Mouse (Mus musculus): ENCODE results near the gene Asb18.

Gene Asb18

GRCm38 (mm10) chr1:90014446-90014845 lies at the start of gene Asb18:
Gene Asb18 (minus strand): TSS chr1:90014666.
- no peak for DNase-seq (ENCODE audit: low spot score)

- no peak for DNase-seq (ENCODE audit: low spot score)
Measured at GRCm38 (mm10) chr1:90060599-90060998, 46.1 kb upstream of the Asb18 start.

GRCm38 (mm10) chr1:90060054-90060453 lies 45.6 kb upstream of the Asb18 start:
- DNase-seq (ENCODE audit: low spot score) = no peak

- DNase-seq (ENCODE audit: low spot score) = no peak
Measured at GRCm38 (mm10) chr1:90054991-90055390, 40.5 kb upstream of the Asb18 start.

- no peak for DNase-seq (ENCODE audit: low spot score)
Measured at GRCm38 (mm10) chr1:90051347-90051746, 36.9 kb upstream of the Asb18 start.

GRCm38 (mm10) chr1:90050046-90050739 lies 35.7 kb upstream of the Asb18 start:
- no peak for DNase-seq (ENCODE audit: low spot score)

GRCm38 (mm10) chr1:90028305-90028704 lies 13.8 kb upstream of the Asb18 start:
- no peak for DNase-seq (ENCODE audit: low spot score)

GRCm38 (mm10) chr1:90026945-90027344 lies 12.5 kb upstream of the Asb18 start:
- no peak for DNase-seq (ENCODE audit: low spot score)

GRCm38 (mm10) chr1:90020336-90020735 lies 5.9 kb upstream of the Asb18 start:
- no peak for DNase-seq (ENCODE audit: low spot score)

- DNase-seq (ENCODE audit: low spot score) = no peak
Measured at GRCm38 (mm10) chr1:90018071-90018470, 3.6 kb upstream of the Asb18 start.

- no peak for DNase-seq (ENCODE audit: low spot score)
Measured at GRCm38 (mm10) chr1:90013273-90013672, 1.2 kb downstream of the Asb18 start.

- no peak for DNase-seq (ENCODE audit: low spot score)
Measured at GRCm38 (mm10) chr1:90012850-90013249, 1.6 kb downstream of the Asb18 start.

GRCm38 (mm10) chr1:90012168-90012567 lies 2.3 kb downstream of the Asb18 start:
- DNase-seq (ENCODE audit: low spot score) = no peak

- no peak for DNase-seq (ENCODE audit: low spot score)
Measured at GRCm38 (mm10) chr1:90010077-90010476, 4.4 kb downstream of the Asb18 start.

GRCm38 (mm10) chr1:90009188-90009587 lies 5.3 kb downstream of the Asb18 start:
- DNase-seq (ENCODE audit: low spot score) = no peak

- no peak for DNase-seq (ENCODE audit: low spot score)
Measured at GRCm38 (mm10) chr1:90006666-90007065, 7.8 kb downstream of the Asb18 start.

- DNase-seq (ENCODE audit: low spot score) = no peak
Measured at GRCm38 (mm10) chr1:90000981-90001380, 13.5 kb downstream of the Asb18 start.

- DNase-seq (ENCODE audit: low spot score) = no peak
Measured at GRCm38 (mm10) chr1:89999858-90000257, 14.6 kb downstream of the Asb18 start.

- no peak for DNase-seq (ENCODE audit: low spot score)
Measured at GRCm38 (mm10) chr1:89998696-89999095, 15.8 kb downstream of the Asb18 start.

GRCm38 (mm10) chr1:89998076-89998475 lies 16.4 kb downstream of the Asb18 start:
- no peak for DNase-seq (ENCODE audit: low spot score)

- DNase-seq (ENCODE audit: low spot score) = no peak
Measured at GRCm38 (mm10) chr1:89992256-89992655, 22.2 kb downstream of the Asb18 start.

GRCm38 (mm10) chr1:89977261-89977660 lies 37.2 kb downstream of the Asb18 start:
- DNase-seq (ENCODE audit: low spot score) = no peak

GRCm38 (mm10) chr1:89976411-89976810 lies 38.1 kb downstream of the Asb18 start:
- no peak for DNase-seq (ENCODE audit: low spot score)

GRCm38 (mm10) chr1:89974541-89974940 lies 39.9 kb downstream of the Asb18 start:
- DNase-seq (ENCODE audit: low spot score) = no peak
